Mouse (Mus musculus): Measurements from ENCODE around the gene Slc25a21. TPM values are rescaled to one million over a fixed set of nuclear protein-coding genes. Genes with fewer than 3 reads are reported as not detected.
A peak's percentile ranks its signal among the peaks of the same experiment; 100 is the strongest.

The Slc25a21 gene
- polyA plus RNA-seq, 1 experiment from 2014 or later: 0.66 TPM

DNA sequence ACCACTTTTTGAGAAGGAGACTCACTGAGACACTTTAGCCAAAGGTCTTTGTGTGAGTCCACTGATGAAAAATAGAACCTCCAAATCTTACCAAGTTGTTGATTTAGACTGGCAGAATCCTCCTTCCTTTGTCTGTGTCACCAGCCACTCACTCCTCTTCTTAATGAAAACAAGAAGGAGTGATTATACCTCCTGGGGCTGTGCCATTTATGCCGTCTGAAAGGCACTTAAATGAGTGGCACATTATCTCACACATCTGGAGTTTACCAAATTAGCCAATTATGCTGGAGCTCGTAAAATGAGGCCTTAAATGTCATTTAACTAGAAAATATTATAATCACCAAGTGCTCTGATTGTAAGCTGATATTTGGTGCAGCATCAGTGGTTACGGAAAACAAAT lies 345.8 kb downstream of the Slc25a21 start:
- Histone ChIP-seq H3K4me3 (replicated peaks) (no peak overlapping the region), H3K4me2 (no peak overlapping the region), H3K27ac (no peak overlapping the region), H3K36me3 (replicated peaks) (no peaks in the 10 kb centered on the region), H3K27me3 (no peaks in the 10 kb centered on the region), H3K4me1 (peaks cover 8% of the 10 kb centered on the region; the same call in 1 of the 2 replicates), H3K9ac (no peak overlapping the region), H3K9me3 (no peaks in the 10 kb centered on the region)
- WGBS: 26% methylated on average over 3 of the region's 3 CpGs
- ATAC-seq (ENCODE audit: low FRiP score): peak; percentile 53; the same call in 1 of the 2 replicates

DNA sequence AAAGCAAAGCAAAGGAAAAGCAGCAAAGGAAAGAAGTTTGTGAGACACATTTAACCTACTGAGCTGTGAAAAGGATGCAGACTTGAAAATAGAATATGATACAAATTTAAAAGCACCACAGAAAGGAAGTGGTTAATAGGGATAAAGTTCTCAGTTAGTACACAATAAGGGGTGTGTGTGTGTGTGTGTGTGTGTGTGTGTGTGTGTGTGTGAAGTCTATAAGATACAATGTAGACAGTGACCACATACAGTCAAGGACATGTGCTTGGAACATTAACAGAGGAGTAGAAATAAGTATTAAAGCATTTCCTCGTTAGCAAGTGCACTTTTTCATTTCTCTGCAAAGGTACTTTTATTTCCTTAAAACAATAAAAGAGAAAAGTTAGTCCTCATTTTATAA lies 367.3 kb downstream of the Slc25a21 start:
- no peak overlapping the region for H3K9ac ChIP-seq
- H3K4me3 ChIP-seq (replicated peaks): no peak overlapping the region
- H3K9me3 ChIP-seq: no peaks in the 10 kb centered on the region
- peaks cover 9% of the 10 kb centered on the region for H3K4me1 ChIP-seq
- WGBS: 61% methylated on average over 1 of the region's 1 CpGs
- H3K27ac ChIP-seq: no peak overlapping the region
- 0 out of 2 replicates have a peak, but pooled peaks cover 5% of the 10 kb centered on the region for H3K27me3 ChIP-seq
- ATAC-seq (ENCODE audit: low FRiP score): no peak
- H3K4me2 ChIP-seq: no peak overlapping the region
- H3K36me3 ChIP-seq (replicated peaks): no peaks in the 10 kb centered on the region

DNA sequence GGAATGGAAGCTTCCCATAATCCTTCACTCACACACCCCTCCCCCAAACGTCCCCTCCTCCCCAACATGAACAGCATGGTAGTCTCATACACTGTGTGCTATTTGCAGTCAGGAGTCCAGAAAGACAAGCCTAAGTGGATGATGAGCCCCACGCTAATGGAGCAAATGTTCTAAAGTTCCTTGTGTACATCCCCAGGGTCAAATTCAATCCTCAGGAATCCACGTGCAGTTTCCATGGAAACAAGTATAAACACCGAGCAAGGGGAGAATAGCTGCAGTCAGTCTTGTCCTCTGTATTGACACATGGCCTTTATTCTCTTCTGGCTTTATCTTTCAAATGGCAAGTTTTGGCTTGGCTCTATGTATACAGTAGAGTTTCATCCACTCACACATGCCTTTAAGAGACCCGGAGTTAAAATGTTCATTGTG lies 367.8 kb downstream of the Slc25a21 start:
- Histone ChIP-seq H3K9me3 (no peaks in the 10 kb centered on the region), H3K4me3 (replicated peaks) (peak overlapping the region; percentile 30), H3K27me3 (0 out of 2 replicates have a peak, but pooled peaks cover 5% of the 10 kb centered on the region), H3K36me3 (replicated peaks) (no peaks in the 10 kb centered on the region), H3K27ac (no peak overlapping the region), H3K4me2 (peak overlapping the region; percentile 47), H3K4me1 (peaks cover 9% of the 10 kb centered on the region), H3K9ac (peak overlapping the region; percentile 21; the same call in 1 of the 2 replicates)
- WGBS: 4% methylated on average over 5 of the region's 5 CpGs
- ATAC-seq (ENCODE audit: low FRiP score): peak; percentile 90

DNA sequence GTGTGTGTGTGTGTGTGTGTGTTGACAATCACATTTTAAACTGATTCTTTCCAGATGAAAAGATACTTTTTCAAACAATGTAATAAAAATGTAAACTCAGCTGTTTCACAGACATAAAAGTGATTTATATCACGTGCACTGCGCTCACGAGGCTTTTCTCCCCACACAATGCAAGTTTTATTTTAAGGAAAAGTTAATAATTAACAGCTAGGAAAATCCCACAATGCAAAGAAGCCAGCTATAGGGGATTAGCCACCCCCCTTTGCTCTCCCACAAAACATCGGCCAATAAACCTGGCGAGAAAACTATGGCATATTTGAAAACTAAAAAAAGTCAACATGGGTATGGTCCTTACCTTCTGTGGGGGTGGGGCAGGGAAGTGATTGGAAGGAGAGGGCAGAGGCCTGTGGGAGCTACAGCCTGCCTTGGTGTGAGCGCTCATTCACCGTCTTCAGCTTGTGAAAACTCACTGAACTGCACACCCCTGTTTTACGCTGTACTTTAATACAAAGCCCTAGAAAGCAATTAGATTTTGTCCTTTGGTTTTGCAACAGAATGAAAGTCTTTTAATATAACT lies 369.4 kb downstream of the Slc25a21 start:
- Histone ChIP-seq H3K9me3 (no peaks in the 10 kb centered on the region), H3K9ac (no peak overlapping the region), H3K27ac (no peak overlapping the region), H3K4me1 (peaks cover 9% of the 10 kb centered on the region), H3K36me3 (replicated peaks) (no peaks in the 10 kb centered on the region), H3K4me3 (replicated peaks) (no peak overlapping the region), H3K27me3 (0 out of 2 replicates have a peak, but pooled peaks cover 5% of the 10 kb centered on the region), H3K4me2 (no peak overlapping the region)
- 55% methylated on average over 8 of the region's 8 CpGs for WGBS
- no peak for ATAC-seq (ENCODE audit: low FRiP score)

DNA sequence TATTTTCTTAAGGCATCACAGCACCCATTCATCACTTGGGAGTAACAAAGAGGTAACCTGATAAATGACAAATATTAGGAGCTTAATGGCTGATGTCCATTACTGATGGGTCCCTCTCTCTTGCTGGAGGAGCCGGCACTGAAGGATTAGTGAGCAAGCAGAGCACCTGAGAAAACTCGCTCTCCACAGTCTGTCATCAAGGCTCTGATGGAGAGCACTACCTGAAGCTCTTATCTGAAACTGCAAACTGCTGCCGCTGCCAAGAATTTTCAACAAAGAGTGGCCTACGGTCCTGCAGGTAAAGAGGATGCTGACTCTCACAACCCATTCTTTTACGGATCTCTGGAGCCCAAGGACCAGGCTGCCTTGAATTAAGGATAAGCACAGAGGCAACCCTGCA lies 372.6 kb downstream of the Slc25a21 start:
- ATAC-seq (ENCODE audit: low FRiP score): no peak
- 68% methylated on average over 5 of the region's 5 CpGs for WGBS
- Histone ChIP-seq H3K4me3 (replicated peaks) (no peak overlapping the region), H3K4me2 (no peak overlapping the region), H3K4me1 (peaks cover 9% of the 10 kb centered on the region), H3K9ac (no peak overlapping the region), H3K27me3 (0 out of 2 replicates have a peak, but pooled peaks cover 3% of the 10 kb centered on the region), H3K9me3 (no peaks in the 10 kb centered on the region), H3K27ac (no peak overlapping the region), H3K36me3 (replicated peaks) (no peaks in the 10 kb centered on the region)

DNA sequence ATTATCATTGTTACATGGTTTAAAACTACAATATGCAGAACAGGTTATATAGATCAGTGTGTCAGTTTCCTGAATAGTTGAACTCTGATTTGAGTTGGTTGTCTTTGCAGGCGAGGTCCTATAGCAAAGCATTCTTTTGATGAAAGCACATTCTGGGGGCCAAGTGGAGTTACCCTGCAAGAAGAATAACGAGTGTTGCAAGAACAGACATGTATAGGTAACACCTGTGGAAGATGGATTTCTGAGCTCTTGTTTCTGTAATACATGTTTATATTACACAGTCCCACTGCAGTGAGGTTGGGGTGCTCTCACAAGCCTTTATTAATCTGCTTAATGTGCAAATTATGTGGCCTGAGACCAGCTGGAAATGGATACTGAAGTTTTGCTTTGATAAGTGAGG lies 375.1 kb downstream of the Slc25a21 start:
- H3K36me3 ChIP-seq (replicated peaks): no peaks in the 10 kb centered on the region
- no peaks in the 10 kb centered on the region for H3K9me3 ChIP-seq
- H3K4me3 ChIP-seq (replicated peaks): no peak overlapping the region
- no peaks in the 10 kb centered on the region for H3K4me1 ChIP-seq
- H3K27me3 ChIP-seq: 0 out of 2 replicates have a peak, but pooled peaks cover 3% of the 10 kb centered on the region
- ATAC-seq (ENCODE audit: low FRiP score): no peak
- no peak overlapping the region for H3K4me2 ChIP-seq
- H3K27ac ChIP-seq: no peak overlapping the region
- WGBS: 72% methylated on average over 2 of the region's 2 CpGs
- no peak overlapping the region for H3K9ac ChIP-seq

DNA sequence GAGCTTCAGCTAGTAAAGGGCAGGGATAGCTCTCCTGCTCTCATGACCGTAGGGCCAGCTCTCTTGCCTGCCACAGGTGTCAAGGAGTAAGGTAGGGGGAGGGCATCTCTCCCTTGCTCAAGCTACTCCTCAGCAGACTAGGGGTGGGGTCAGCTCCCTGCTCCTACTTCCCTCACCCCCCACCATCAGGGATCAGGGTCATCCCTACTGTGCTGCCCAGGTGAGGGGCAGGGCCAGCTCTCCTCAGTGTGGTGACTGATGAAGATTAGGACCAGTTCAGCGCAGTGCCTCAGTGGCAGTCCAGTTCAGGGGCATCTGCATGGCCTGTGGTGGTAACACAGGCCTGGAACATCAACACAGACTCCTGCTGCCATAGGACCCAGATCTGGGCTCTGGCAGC lies 376.7 kb downstream of the Slc25a21 start:
- Histone ChIP-seq H3K4me3 (replicated peaks) (no peak overlapping the region), H3K27me3 (no peaks in the 10 kb centered on the region), H3K36me3 (replicated peaks) (no peaks in the 10 kb centered on the region), H3K9me3 (no peaks in the 10 kb centered on the region), H3K27ac (no peak overlapping the region), H3K9ac (no peak overlapping the region), H3K4me1 (no peaks in the 10 kb centered on the region), H3K4me2 (no peak overlapping the region)
- 86% methylated on average over 2 of the region's 2 CpGs for WGBS
- no peak for ATAC-seq (ENCODE audit: low FRiP score)

DNA sequence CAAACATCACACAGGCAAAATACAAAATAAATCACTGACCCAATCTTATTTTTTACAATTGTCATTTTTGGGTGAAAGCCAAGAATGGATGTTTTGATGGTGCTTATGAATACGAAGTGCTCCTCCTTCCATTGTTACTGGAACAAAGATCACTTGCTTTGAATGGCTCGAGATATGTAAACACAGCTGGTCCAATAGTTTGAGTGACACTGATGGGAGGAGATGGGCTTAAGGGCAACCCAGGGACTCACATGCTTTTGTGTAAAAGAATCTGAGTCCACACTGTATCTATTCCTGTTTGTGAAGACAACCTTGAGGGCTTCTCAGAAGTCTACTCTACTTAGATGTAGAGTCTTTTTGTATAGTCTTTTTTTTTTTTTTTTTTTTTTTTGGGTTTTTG lies 389.8 kb downstream of the Slc25a21 start:
- no peaks in the 10 kb centered on the region for H3K4me1 ChIP-seq
- H3K4me3 ChIP-seq (replicated peaks): no peak overlapping the region
- no peak for ATAC-seq (ENCODE audit: low FRiP score)
- no peak overlapping the region for H3K9ac ChIP-seq
- H3K27ac ChIP-seq: no peak overlapping the region
- no peaks in the 10 kb centered on the region for H3K9me3 ChIP-seq
- H3K4me2 ChIP-seq: no peak overlapping the region
- H3K36me3 ChIP-seq (replicated peaks): no peaks in the 10 kb centered on the region
- no peaks in the 10 kb centered on the region for H3K27me3 ChIP-seq
- 73% methylated on average over 2 of the region's 2 CpGs for WGBS

DNA sequence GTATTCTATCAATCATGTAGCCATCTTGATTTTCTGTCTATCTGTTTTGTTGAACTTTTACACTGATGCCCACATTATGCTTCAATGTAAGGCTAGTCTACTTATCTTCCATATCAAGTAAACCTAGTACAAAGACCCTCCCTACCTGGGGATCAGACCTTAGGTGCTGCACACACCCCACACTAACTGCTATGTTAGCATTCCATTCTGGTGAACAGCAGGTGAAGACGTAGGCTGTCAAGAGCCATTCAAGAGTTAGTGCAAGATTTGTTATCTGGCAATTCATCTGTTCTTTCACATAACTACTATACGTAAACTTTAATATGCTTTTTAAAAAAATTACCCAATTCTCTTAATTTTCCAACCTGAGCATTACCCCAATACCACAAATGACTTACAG lies 390.2 kb downstream of the Slc25a21 start:
- H3K27ac ChIP-seq: no peak overlapping the region
- H3K9me3 ChIP-seq: no peaks in the 10 kb centered on the region
- H3K27me3 ChIP-seq: no peaks in the 10 kb centered on the region
- WGBS: 88% methylated on average over 2 of the region's 2 CpGs
- no peaks in the 10 kb centered on the region for H3K36me3 ChIP-seq (replicated peaks)
- no peaks in the 10 kb centered on the region for H3K4me1 ChIP-seq
- no peak overlapping the region for H3K4me3 ChIP-seq (replicated peaks)
- H3K9ac ChIP-seq: no peak overlapping the region
- no peak overlapping the region for H3K4me2 ChIP-seq
- no peak for ATAC-seq (ENCODE audit: low FRiP score)

DNA sequence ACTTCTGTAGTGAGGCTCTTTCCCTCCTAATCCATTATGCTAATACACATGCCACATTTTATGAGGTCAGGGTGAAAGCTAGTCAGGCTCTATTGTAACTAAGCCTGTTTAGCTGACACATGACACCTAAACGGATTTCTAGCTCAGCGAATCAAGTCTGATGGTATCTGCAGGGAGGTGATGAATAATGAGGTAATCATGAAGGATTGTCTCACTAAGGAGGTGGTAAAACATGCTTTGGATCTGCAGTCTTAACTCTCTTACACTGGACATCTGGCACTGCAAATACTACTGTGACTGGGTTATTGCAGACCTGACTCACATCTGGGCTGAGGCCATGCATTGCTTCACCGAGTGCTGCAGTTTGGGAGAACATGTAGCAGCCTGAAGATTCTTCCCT lies 392.8 kb downstream of the Slc25a21 start:
- Histone ChIP-seq H3K4me1 (no peaks in the 10 kb centered on the region), H3K27me3 (no peaks in the 10 kb centered on the region), H3K9ac (no peak overlapping the region), H3K36me3 (replicated peaks) (no peaks in the 10 kb centered on the region), H3K9me3 (no peaks in the 10 kb centered on the region), H3K27ac (no peak overlapping the region), H3K4me2 (no peak overlapping the region), H3K4me3 (replicated peaks) (no peak overlapping the region)
- no peak for ATAC-seq (ENCODE audit: low FRiP score)
- 55% methylated on average over 3 of the region's 3 CpGs for WGBS

DNA sequence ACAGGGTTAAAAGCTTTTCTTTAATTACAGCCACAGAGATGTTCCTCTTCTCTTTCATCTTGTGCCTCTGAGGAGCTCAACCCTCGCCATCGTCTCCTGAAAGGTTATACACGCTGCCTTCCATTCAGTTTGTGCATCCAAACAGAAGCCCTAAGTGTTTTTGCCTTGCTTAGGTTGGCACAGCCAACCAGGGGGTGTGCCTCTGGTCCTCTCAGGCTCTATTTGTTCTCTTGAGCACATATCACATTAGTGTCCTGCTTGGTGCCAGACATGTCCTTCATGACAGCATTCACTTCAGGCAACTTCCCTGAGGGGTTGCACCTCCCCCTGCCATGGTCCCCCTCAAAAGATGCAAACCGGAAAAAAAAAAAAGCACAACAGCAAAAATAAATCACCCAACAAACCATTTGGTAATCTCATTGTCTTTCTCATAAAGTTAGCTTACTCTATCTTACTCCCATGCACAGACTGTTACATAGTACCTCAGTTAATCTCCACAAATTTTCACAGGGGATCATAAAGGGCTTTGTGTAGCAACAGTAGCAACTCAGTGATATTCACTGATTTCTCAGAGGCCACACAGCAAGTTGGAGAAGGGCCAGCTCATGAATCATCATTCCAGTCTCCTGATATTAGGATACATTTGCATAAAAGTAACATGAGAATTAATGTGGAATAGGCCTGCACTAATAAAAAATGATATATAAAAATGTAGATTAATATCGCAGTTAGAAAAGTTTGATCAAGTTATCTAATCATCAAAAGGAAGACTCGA lies 398.4 kb downstream of the Slc25a21 start:
- 52% methylated on average over 6 of the region's 6 CpGs for WGBS
- H3K4me2 ChIP-seq: no peak overlapping the region
- H3K9ac ChIP-seq: no peak overlapping the region
- H3K27ac ChIP-seq: no peak overlapping the region
- no peaks in the 10 kb centered on the region; the same call in 1 of the 2 replicates for H3K4me1 ChIP-seq
- H3K36me3 ChIP-seq (replicated peaks): no peaks in the 10 kb centered on the region
- H3K4me3 ChIP-seq (replicated peaks): no peak overlapping the region
- H3K9me3 ChIP-seq: no peaks in the 10 kb centered on the region
- ATAC-seq (ENCODE audit: low FRiP score): peak; percentile 39; the same call in 1 of the 2 replicates
- no peaks in the 10 kb centered on the region for H3K27me3 ChIP-seq

DNA sequence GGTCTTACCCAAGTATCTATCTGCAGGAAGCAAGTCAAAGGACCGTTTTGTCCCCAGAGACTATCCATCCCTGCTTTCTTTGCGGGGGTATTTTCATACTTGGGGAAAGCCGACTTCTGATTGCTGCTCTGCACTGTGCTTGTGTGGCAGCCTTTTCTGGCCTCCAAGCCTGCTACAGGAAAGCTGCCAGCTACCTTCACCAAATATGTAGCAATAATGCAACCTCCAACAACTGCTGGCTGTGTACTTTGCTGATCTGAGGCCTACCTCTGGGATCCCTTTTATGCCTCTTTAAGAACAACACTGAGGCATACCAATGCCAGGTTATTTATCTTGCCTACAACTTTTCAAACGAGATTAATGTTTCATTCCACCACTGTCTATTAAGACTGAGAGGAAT lies 408.0 kb downstream of the Slc25a21 start:
- 87% methylated on average over 4 of the region's 4 CpGs for WGBS
- no peak for ATAC-seq (ENCODE audit: low FRiP score)

DNA sequence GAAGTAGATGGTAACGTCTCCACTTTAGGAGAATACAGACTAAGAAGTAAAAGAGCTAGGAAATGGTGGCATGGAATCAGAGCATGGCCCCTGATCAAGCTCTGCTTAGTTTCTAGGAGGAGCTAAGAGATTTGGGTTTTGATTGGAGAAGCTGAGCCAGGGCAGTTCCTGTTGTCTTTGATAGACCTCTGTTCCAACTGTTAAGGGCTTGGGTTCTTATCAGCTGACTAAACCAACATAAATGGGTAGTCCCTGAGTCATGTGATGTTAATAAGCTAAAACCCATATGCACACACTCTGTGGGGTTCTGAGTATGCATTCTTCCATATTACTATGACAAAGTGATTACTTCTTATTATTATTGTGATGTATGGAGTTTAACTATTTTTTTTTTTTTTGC lies 412.0 kb downstream of the Slc25a21 start:
- Histone ChIP-seq H3K27me3 (no peaks in the 10 kb centered on the region), H3K36me3 (replicated peaks) (no peaks in the 10 kb centered on the region), H3K9me3 (no peaks in the 10 kb centered on the region), H3K4me3 (replicated peaks) (no peak overlapping the region), H3K4me1 (no peaks in the 10 kb centered on the region), H3K9ac (no peak overlapping the region), H3K4me2 (no peak overlapping the region), H3K27ac (no peak overlapping the region)
- 68% methylated on average over 1 of the region's 1 CpGs for WGBS
- no peak for ATAC-seq (ENCODE audit: low FRiP score)

More for the DNA sequence above, 408.0 kb downstream of the Slc25a21 start:
- H3K4me2 ChIP-seq: no peak overlapping the region
- no peaks in the 10 kb centered on the region for H3K36me3 ChIP-seq (replicated peaks)
- no peak overlapping the region for H3K4me3 ChIP-seq (replicated peaks)
- no peaks in the 10 kb centered on the region for H3K27me3 ChIP-seq
- H3K27ac ChIP-seq: no peak overlapping the region
- H3K9ac ChIP-seq: no peak overlapping the region
- H3K4me1 ChIP-seq: no peaks in the 10 kb centered on the region
- no peaks in the 10 kb centered on the region for H3K9me3 ChIP-seq
